Comparison of ENCODE assay signal across 23 mouse cellular contexts in the genomic region with DNA sequence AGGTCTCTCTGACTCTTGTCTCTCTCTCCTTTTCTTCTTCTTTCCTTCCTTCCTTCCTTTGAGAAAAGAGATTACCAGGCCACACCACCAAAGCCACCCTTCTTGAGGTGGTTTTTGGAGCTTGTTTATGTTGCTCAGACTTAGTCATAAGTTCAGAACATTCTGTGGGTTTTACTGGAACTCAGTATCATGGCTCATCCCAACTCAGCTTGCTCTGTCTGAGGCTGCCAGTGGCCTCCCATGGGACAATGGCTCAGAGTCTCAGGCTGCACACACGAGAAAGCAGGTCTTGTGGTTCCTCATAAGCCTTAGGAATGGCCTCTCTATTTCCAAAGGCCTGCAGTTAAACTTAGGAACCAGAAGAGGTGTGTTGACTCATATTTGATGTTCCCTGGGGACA.
A peak's percentile ranks its signal among the peaks of the same experiment; 100 is the strongest.
DNase-seq lines count a peak whose midpoint lies in the region; ATAC-seq and TF ChIP-seq lines count a peak whose summit lies in the region.
"Had no signal": no experiment of that assay in that cellular context is flagged by ENCODE, and none has a peak within 500 bp of the region (broad histone marks: within the 10 kb centered on the region; RNA-seq: fewer than 3 reads in every experiment).

No protein-coding gene starts in this region.

- TF ChIP-seq CTCF in embryonic fibroblast, embryonic 13.5 days (IDR thresholded peaks at IDR 0.05; ENCODE audit: borderline replicate concordance, insufficient read depth, low read length): no peak

- no peak for TF ChIP-seq POLR2A in embryonic fibroblast, embryonic 13.5 days (IDR thresholded peaks at IDR 0.05; ENCODE audit: low read depth, low read length)

- peak; percentile 36 for DNase-seq in gastrocnemius, adult 18-20 months (ENCODE audit: low spot score)
- DNase-seq in gastrocnemius, postnatal 4 days (ENCODE audit: low spot score in 2 of 2): no peak
- peak; percentile 86 for DNase-seq in 3134 (ENCODE audit: extremely low read depth, insufficient read length, low spot score)
- DNase-seq in spleen, adult 12 weeks (ENCODE audit: low spot score): no peak
- DNase-seq in urinary bladder, postnatal 10 days (ENCODE audit: low spot score): no peak
- DNase-seq: cerebellum, postnatal 14 days; embryo, embryonic 11 days; left cerebral cortex, postnatal 4 days; lung, embryonic 14.5 days; lung, postnatal 4 days; thymus, adult 2 months had no signal

- H3K4me3 ChIP-seq in embryonic fibroblast, embryonic 13.5 days (ENCODE audit: insufficient read depth, low read length): no peak overlapping the region
- H3K4me3 ChIP-seq: embryonic facial prominence, embryonic 15.5 days; forebrain, embryonic 15.5 days; heart, embryonic 15.5 days; hindbrain, embryonic 12.5 days; layer of hippocampus, adult 2 months; midbrain, embryonic 12.5 days; stomach, embryonic 15.5 days had no signal

- H3K4me1 ChIP-seq in embryonic fibroblast, embryonic 13.5 days (ENCODE audit: control insufficient read depth, insufficient read depth, low read length): no peaks in the 10 kb centered on the region; the same call in 1 of the 2 replicates
- H3K4me1 ChIP-seq: embryonic facial prominence, embryonic 15.5 days; forebrain, embryonic 15.5 days; heart, embryonic 15.5 days; hindbrain, embryonic 12.5 days; midbrain, embryonic 12.5 days; stomach, embryonic 15.5 days had no signal

- H3K27ac ChIP-seq in embryonic fibroblast, embryonic 13.5 days (ENCODE audit: insufficient read depth, low read length): peak overlapping the region; percentile 63
- H3K27ac ChIP-seq: embryonic facial prominence, embryonic 15.5 days; forebrain, embryonic 15.5 days; heart, embryonic 15.5 days; hindbrain, embryonic 12.5 days; kidney, postnatal 0 days; layer of hippocampus, adult 2 months; midbrain, embryonic 12.5 days; stomach, embryonic 15.5 days had no signal

- peak; percentile 57 for ATAC-seq in CD4-positive, CD25-positive, alpha-beta regulatory T cell, adult 4 months
- no peak for ATAC-seq in megakaryocyte, adult 5-6 weeks (ENCODE audit: poor library complexity, severe bottlenecking)
- ATAC-seq: forebrain, embryonic 15.5 days; intestine, embryonic 16.5 days had no signal

Comparison
In these comparisons a context has a peak if more than half of its experiments do, and no peak if none do; other contexts are left out.
1. DNase-seq: peak in gastrocnemius, adult 18-20 months (single experiment) and 3134 (single experiment); none in gastrocnemius, postnatal 4 days (0 of 2), spleen, adult 12 weeks (single experiment) and urinary bladder, postnatal 10 days (single experiment).